Mouse (Mus musculus) A20 (cell line): ENCODE results near the gene Igf2r.

ENCODE experiments used
- DNase-seq: peaks from one replicate; pipeline ENCODE4 v3.0.0-alpha.2; 2011; ENCODE audit warnings: low read depth, low spot score

Gene Igf2r

DNA sequence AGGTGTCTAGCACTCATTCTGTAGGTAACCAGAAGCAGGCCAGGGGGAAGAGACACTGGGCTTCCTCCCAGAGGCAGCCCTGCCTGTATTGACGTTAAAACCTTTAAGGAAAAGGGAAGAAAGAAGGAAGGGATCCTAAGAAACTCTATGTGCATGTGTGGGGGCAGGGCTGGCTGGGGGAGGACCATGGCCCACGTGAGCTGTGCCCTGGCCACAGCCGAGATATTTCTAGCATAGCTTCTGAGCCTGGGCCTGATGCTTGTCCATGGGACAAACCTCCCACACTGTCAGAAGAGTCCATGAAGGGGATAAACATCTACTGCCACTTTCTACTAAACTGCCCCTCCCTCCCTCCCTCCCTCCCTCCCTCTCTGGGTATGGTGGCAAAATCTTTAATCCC lies 95.6 kb downstream of the Igf2r start:
- DNase-seq: no peak

DNA sequence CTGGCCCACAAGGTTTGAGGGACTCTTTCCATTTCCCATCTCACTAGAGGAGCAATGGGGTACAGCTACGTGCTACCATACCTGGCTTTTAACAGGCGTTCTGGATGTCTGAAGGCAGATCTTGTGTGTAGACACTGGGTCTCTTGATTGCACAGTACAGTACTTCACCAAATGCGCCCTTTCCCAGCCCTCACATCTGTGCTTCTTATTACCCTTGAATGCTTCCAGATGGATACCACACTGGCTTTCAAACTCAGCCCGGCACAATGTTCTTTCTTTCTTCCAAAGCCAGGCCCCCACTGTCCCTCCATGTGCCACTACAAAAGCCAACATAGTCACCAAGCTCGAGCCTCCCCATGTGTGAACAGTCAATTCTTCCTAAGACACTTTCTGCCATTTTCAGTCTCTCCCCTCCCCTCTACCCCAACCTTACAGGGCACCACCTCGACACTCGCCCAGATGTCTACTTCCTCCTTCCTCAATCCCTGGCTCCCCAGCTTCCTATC lies 97.1 kb downstream of the Igf2r start:
- DNase-seq: no peak

GRCm38 (mm10) chr17:12671029-12671605 lies 98.3 kb downstream of the Igf2r start:
- DNase-seq: no peak

DNA sequence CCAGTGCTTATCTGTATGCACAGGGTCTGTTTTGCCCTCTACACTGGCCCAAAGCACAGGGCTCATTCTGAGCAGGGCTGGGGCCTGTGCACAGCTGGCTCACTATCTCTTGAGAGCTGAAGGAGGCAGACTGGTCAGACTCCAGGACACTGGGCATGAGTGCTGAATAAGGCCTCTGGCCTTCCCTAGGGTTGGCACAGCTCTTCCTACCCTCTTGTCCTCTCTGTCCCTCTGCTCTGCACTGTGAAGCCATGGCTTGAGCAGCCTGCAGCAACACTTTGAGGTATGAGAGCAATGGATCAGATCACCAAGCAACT lies 100.1 kb downstream of the Igf2r start:
- no peak for DNase-seq

DNA sequence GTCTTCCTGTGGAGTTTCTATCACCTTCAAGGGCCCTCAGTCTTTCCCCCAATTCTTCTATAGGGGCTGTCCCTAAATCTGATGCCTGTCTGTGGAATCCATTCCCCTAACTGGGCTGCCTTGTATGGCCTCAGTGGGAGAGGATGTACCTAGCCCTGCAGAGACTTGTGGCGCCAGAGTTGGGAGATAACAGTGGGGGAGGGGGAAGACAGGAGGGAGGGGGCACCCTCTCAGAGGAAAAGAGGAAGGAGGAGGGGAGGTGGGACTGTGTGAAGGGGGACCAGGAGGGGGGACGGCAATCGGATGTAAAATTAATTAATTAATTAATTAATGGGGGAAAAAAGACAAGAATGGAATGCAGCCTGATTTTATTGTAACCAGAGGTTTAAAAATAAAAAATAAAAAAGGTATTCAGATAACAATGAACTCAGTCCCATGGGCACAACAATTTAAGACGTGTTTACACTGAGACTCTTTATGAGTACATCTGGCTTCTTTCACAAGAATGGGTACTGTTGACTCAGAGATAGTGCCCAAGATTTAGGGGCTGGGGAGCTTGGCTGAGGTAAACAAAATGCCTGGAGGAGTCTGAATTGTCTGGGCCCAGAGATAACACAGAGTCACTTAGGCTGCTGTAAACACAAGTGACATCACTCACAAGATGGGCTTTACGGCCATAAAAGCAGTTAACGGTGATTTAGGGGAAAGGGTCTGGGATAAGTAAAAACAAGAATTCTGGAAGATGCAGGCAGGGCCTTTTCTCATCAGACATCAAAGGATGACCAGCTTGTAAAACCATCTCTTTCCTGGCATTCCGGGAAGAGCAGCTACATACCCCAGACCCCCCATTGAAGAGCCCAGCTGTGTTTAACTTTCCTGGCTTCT lies 100.7 kb downstream of the Igf2r start:
- no peak for DNase-seq

DNA sequence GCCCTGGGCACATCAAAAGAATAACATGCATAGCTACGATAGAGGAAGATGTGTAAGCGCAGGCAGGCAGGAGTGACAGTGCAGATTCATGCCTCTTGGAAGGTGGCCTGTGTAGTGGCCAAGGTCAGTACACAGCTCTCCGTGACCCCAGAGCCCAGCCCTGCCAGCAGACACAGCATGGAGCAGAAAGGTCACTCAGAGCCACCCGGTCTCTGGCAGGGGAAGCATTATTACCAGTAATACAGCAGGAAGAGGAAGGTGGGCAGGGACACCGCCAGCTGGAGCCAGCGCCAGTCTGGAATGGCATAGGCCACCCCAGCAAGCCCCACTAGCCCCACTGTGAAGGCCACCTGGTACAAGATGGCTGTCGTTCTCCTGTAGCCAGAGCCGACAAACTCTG lies 105.3 kb downstream of the Igf2r start:
- no peak for DNase-seq

DNA sequence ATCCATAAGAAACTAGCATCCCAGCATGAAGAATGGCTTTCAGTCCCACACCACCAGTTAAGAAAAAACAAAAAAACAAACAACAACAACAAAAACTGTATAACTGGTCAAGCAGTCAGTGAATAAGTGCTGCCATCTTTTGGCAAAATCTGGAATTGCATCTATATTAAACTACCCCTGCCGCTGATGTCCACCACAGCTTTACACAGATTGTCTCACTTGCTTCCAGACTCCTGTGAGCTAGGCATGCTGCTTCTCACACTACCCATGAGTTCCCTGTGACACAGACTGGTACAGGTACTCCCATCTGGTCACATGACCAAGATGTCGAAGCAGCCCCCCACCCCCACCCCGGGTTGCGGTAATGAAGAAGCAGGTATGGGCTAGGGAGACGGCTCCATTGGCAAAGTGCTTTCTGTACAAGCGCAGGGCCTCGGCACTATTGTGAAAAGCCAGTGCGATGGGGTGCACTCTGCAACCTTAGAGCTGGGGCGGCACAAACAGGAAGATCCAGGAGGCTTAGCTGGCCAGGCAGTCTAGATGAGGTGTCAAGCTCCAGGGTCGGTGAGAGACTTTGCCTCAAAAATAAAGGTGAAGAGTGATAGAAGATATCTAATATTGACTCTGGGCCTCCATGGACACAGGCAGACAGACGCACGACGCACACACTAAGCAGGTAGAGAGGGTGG lies 108.7 kb downstream of the Igf2r start:
- peak; percentile 44 for DNase-seq

GRCm38 (mm10) chr17:12659233-12659632 lies 110.2 kb downstream of the Igf2r start:
- no peak for DNase-seq

DNA sequence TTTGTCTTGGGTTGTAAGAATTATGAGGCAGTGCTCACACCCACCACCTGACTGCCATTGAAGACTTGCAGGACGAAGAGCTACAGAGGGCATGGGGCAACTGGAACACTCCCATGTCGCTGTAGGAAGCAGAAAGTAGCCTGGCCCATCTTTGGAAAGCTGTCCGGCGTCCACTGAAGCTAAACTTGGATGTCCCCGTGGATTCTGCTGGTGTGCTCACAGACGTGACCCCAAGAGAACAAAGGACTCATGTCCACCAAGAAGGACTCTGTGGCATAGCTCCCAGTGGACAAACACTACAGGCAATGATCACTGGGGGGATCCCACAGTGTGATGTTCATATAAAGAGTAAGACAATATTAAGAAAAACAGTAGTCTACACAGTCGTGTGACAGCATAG lies 110.7 kb downstream of the Igf2r start:
- DNase-seq: no peak

GRCm38 (mm10) chr17:12655826-12656225 lies 113.6 kb downstream of the Igf2r start:
- no peak for DNase-seq

- no peak for DNase-seq
These were observed 115.4 kb downstream of the Igf2r start for GRCm38 (mm10) chr17:12654061-12654460.

GRCm38 (mm10) chr17:12652604-12653003 lies 116.9 kb downstream of the Igf2r start:
- DNase-seq: no peak

GRCm38 (mm10) chr17:12645461-12645860 lies 124.0 kb downstream of the Igf2r start:
- no peak for DNase-seq

DNA sequence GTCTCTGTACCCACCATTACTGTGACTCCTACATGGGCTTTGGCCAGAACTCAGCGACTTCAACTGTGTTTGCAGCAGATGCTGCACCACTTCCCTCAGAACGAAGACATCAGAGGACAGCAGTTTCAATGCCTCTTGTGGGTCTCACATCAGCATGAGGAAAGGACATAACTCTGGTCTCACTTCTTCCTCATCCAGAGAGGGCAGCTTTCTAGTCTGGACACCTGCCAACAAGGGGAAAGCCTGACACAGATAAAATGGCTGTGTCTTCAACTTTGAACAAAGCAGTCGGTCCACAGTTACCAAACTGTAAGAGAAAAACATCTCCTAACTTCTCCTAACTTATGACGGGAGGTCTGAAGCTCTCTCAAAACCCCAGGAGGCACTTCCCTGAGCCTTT lies 128.4 kb downstream of the Igf2r start:
- DNase-seq: no peak

DNA sequence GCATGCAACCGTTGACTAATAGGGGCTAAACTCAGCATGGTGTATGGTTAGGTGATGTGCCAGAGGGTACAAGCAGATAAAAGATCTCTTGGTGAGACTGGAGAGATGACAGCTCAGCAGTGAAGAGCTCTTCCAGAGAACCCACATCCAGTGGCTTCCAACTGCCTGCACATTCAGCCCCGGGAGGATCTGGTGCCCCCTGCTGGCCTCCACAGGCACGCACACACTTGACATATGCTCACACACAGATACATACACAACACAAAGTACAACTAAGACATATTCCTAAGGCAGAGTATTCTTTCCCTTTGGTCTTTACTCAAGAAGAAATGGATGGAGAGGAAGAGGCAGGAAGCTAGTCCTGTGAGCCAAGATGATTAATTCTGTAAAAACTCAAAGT lies 129.9 kb downstream of the Igf2r start:
- DNase-seq: no peak

DNA sequence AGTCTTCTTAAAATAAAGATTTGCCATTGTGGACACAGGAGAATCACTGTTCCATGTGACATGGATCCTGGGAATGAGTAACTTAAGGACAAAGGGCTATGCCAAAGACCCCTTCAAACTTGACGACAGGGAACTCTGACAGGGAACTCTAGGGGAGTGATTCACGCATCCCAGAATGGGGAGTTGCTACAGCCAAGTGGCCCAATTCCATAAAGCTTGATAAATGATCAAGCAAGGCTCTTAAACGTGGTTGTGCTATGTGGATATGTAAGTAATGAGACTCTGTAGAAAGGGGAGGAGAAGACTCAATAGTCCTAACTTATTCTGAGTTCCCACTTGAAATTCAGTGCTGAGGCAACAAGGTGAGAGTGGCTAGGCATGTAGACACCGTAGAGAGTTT lies 134.7 kb downstream of the Igf2r start:
- no peak for DNase-seq
